Mouse (Mus musculus): ENCODE measurements around the gene Glp1r. TPM values are rescaled to one million over a fixed set of nuclear protein-coding genes. Genes with fewer than 3 reads are reported as not detected.

Gene Glp1r
- polyA plus RNA-seq, 1 experiment = 0.49 TPM

DNA sequence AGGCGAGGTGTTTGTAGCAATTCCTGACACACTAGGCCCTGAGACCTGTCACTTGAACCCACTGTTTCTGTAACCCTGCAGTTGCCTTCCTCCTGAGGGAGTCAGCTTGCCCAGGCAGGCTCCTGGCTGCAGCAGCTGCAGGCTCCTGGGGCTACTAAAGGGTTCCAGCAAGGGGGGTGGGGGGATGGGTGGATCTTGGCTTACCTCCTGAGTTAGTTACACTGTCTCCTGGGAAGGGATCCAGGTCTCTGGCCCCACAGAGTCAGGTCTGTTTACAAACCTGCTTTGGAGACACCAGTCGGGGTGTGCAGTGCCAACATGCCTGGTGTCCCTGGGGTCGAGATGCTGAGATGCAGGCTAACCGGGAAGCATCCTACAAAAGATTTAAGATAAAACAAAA, 68.4 kb downstream of the Glp1r start:
- TF ChIP-seq POLR2A (IDR thresholded peaks at IDR 0.05; ENCODE audit: borderline replicate concordance, extremely low read depth, insufficient read depth, insufficient read length, poor library complexity, severe bottlenecking) = no peak
- TF ChIP-seq CTCF (IDR thresholded peaks at IDR 0.05; ENCODE audit: borderline replicate concordance, extremely low read depth, insufficient read depth, insufficient read length) = no peak
- peak; percentile 57 for DNase-seq (ENCODE audit: low read depth)

DNA sequence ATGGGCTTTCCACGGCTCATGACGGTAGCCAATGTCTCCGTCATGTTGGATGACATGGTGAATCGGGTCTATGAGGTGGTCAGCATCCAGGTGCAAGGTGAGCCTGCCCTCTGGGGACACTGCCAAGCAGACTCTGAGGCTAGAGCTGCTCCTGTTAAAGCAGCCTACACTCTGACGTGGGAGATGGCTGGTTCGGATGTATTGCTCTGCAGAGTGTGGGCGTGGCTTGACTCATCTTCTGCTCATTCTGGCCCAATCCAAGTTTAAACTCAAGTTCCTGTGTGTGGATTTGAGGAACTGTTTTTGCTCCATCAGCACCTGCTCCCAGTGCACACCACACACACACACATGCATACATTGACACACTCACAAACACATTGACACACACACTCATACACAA, 70.3 kb downstream of the Glp1r start:
- TF ChIP-seq POLR2A (IDR thresholded peaks at IDR 0.05; ENCODE audit: borderline replicate concordance, extremely low read depth, insufficient read depth, insufficient read length, poor library complexity, severe bottlenecking) (no peak), CTCF (IDR thresholded peaks at IDR 0.05; ENCODE audit: borderline replicate concordance, extremely low read depth, insufficient read depth, insufficient read length) (no peak)
- no peak for DNase-seq (ENCODE audit: low read depth)

DNA sequence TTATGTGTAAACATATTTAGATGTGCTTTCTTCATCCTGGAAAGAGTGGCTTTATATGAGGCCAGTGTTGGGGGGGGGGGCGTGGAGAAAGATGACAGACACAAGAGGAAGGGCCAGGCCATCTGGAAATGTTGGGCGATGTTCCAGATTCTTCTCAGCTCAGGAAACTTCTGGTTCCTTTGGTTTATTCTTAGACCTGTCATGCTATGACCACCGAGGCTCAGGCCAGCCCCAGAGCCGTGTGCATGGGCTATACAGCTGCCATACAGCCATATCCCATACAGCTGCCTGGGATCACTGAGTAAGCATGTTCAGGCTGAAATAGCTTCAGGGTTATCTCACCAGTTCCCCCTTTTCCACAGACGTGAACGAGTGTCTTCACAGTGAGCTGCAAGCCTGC, 71.7 kb downstream of the Glp1r start:
- DNase-seq (ENCODE audit: low read depth) = peak; percentile 17
- TF ChIP-seq POLR2A (IDR thresholded peaks at IDR 0.05; ENCODE audit: borderline replicate concordance, extremely low read depth, insufficient read depth, insufficient read length, poor library complexity, severe bottlenecking) = no peak
- TF ChIP-seq CTCF (IDR thresholded peaks at IDR 0.05; ENCODE audit: borderline replicate concordance, extremely low read depth, insufficient read depth, insufficient read length) = no peak

DNA sequence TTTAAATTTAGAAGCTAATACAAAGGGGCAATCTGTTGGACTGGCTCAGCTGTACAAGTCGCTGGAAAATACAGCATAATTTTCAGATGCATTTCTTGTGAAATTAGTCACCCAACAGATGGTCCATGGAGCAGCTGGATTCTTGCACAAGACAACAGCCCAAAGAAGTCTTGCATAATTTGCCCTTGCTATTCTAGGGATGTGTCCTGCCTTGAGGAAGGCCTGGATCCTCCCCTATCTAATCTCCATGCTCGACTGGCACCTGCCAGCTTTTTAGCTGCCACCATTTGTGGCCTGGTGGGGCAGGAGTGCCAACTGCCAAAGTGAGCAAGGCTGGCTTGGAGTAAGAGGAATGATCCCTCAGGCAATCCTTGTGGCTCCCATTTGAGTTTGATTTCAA, 75.7 kb downstream of the Glp1r start:
- TF ChIP-seq CTCF (IDR thresholded peaks at IDR 0.05; ENCODE audit: borderline replicate concordance, extremely low read depth, insufficient read depth, insufficient read length) (no peak), POLR2A (IDR thresholded peaks at IDR 0.05; ENCODE audit: borderline replicate concordance, extremely low read depth, insufficient read depth, insufficient read length, poor library complexity, severe bottlenecking) (no peak)
- peak; percentile 52 for DNase-seq (ENCODE audit: low read depth)

DNA sequence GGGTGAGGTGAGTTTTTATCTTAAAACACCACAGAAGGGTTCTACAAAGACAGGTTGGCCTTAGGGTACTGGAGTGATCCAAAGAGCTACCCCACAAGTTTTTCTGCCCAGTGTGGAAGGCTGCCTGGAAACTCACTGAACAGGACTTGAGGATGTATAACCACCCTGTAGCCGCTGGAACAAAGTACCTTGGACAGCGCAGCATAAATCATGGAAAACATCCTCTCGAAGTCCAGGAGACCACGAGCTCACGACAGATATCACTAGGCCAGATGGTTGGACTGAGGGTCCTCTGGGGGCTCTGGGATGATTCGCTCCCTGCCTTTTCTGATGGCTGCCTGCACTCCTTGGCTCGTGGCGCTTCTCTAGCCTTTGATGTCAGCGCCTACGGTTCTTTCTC, 76.9 kb downstream of the Glp1r start:
- DNase-seq (ENCODE audit: low read depth) = no peak
- no peak for TF ChIP-seq POLR2A (IDR thresholded peaks at IDR 0.05; ENCODE audit: borderline replicate concordance, extremely low read depth, insufficient read depth, insufficient read length, poor library complexity, severe bottlenecking)

DNA sequence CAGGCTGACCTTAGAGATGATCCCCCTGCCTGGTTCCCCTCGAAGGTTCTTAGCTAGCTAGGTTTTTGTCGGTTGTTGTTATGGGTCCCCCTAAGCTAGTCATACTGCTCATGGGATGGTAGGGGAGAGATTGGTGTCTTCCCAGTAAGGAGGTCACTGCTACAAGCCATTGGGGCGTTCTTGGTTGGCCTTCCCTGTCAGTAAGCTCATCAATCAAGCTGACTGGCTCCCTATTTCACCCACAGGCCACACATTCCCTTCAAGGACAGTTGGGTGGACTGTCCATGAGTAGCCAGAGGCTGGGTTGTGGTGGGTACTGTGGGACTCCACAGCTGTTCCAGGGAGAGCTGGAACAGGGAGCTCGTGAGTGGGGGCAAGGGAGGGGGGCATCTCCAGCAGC, 81.9 kb downstream of the Glp1r start:
- no peak for TF ChIP-seq CTCF (IDR thresholded peaks at IDR 0.05; ENCODE audit: borderline replicate concordance, extremely low read depth, insufficient read depth, insufficient read length)
- TF ChIP-seq POLR2A (IDR thresholded peaks at IDR 0.05; ENCODE audit: borderline replicate concordance, extremely low read depth, insufficient read depth, insufficient read length, poor library complexity, severe bottlenecking) = no peak
- no peak for DNase-seq (ENCODE audit: low read depth)

DNA sequence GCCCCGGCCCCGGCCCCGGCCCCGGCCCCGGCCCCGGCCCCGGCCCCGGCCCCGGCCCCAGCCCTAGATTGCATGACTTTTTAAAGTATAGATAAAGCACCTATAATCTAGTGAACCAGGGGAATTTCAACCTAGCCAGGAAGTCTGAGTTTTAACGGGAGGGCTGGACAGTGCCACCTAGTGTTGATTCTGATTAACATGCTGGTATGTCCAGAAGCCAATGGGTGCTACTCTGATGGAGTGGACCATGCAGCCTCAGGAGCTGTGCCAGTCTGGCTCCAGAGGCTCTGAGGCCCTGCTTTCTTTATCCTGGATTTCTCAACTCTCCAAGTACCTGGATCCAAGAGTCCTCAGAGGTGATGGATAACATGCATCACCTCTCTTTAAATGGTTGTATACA, 88.6 kb downstream of the Glp1r start:
- peak; percentile 60 for DNase-seq (ENCODE audit: low read depth)
- TF ChIP-seq CTCF (IDR thresholded peaks at IDR 0.05; ENCODE audit: borderline replicate concordance, extremely low read depth, insufficient read depth, insufficient read length) = peak; percentile 73; the same call in 1 of the 2 replicates
- no peak for TF ChIP-seq POLR2A (IDR thresholded peaks at IDR 0.05; ENCODE audit: borderline replicate concordance, extremely low read depth, insufficient read depth, insufficient read length, poor library complexity, severe bottlenecking)

Other genes starting within 250 kb of the Glp1r start
- gene Umodl1, start 52.8 kb downstream of the Glp1r start, polyA plus RNA-seq (2012; rRNA removed) = 0.04 and 0.10 TPM in 2 replicates
- 8.7 and 12.8 TPM in 2 replicates for gene Abcg1, start 155.9 kb downstream of the Glp1r start, polyA plus RNA-seq (2012; rRNA removed)
- gene Tff3, start 227.8 kb downstream of the Glp1r start, polyA plus RNA-seq (2012; rRNA removed) = 0.97 and 1.1 TPM in 2 replicates
- gene Tff2, start 242.5 kb downstream of the Glp1r start, polyA plus RNA-seq (2012; rRNA removed) = not detected in 2 replicates